Mouse (Mus musculus) telencephalon, adult 2 months (tissue): ENCODE results near the gene Dync2h1.
A peak's percentile ranks its signal among the peaks of the same experiment; 100 is the strongest.
"Not testable (repeated sequence)": the region's sequence is repeated elsewhere in the genome, so short reads cannot be mapped to it uniquely, and the experiment has no call there.

Experiments used
- DNase-seq: peaks from one replicate; pipeline ENCODE4 v3.0.0-alpha.2; 2011; ENCODE audit warnings: low read depth, low spot score

Gene Dync2h1

DNA sequence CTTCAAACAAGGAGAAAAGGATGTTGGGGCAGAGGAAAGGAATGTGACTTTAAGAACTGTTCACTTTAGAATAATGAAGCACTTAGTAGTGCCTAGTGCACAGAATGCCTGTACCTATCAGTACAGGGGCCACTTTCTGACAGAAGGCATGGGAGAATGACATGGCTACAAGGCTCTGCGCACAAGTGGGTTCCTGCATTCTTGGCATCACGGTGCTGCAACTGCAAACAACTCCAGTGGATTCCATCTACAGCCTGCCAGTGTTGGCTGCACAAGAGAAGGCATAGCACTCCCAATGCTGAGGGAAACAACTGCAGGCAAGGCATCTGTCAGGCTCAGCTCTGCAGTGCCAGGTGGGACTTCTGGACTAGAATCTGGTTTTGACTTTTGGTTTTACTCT lies 151.7 kb downstream of the Dync2h1 start:
- no peak for DNase-seq

- DNase-seq, result no peak
Measured at GRCm38 (mm10) chr9:7015600-7015999, 168.6 kb downstream of the Dync2h1 start.

DNA sequence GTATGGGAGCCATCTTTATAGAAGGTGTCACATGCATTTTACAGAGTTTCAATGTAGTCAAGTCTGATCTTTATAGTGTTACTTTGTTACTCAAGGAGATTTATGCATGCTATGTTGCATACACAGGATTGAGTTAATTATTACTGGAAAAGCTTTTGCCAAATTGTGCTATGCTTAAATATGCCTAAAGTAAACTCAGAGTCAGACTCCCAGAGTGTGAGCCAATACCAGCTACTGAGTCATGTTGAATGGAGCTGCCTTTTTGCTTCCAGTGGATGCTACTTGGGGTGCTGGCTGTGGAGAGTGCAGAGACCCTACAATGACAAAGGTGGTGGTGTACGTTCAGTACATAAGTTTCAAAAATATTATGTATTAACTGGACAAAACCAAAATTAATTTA lies 169.5 kb downstream of the Dync2h1 start:
- no peak for DNase-seq

DNA sequence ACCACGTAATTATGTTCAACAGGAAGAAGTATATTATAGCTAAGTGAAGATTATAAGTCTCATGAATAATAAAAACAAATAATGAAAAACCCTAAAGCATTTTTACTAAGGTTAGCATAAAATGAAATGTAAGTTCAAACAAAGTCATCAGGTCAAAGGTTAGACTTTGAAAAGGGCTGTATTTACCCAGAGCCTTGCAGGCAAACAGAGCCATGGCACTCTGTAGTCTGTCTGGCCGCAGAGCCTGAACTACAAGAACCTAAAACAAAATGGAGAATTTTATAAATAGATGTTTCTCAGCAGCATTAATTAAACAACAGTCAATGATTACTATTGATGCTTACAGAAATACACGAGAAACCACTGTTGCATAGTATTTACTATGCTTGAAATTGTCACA lies 174.5 kb downstream of the Dync2h1 start:
- DNase-seq, result no peak

DNA sequence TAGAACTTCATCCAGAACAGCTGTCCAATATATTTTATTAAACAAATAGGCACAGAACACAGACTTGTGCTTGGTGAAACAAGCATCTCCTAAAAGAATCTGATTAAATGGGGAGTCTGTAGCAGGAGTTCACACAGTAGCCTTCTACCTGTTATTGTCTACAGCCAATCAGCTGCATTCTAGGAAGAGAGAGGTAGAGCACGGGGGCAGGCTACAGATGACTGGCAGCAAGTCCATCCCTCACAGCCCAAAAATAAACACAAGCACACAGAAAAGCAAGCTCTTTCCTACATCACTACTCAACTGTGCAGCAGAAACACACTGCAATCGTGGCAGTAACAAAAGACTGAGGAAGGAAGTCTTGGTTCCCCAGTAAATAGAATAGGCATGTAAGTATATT lies 189.4 kb downstream of the Dync2h1 start:
- DNase-seq, result no peak

GRCm38 (mm10) chr9:6994275-6994674 lies 190.0 kb downstream of the Dync2h1 start:
- no peak for DNase-seq

DNA sequence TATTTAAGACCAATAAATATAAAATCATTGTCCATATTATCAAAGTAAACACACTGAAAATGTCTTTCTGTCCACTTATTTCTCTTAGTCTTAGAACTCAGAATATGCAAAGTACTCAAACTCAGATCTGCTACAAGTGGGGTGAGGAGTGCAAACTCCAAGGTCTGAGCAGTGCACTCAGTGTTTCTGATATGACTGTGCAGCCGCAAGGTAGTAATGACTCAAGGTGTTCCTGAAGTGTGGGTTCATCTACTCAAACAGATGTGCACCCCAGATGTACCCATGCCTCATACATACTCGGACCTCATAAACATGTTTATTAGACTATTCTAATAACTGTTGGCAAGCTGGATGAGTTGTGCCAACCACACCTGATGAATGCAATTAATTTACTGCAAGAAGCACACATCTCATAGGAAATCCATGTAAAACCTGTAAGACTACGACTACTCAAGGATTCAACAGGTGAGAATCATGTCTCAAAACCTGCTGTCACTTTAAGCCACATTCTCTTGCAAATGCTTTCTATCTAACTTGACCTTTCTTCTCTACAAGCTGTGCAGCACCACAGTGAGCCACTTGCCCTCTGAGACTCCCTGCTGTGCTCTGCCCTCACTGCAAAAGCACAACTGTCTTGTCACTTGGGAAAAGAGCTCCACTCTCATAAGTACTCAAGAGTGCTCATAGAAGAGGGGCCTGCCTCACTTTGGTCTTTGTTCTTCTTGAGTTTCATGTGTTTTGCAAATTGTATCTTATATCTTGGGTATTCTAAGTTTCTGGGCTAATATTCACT lies 195.2 kb downstream of the Dync2h1 start:
- DNase-seq, result no peak

GRCm38 (mm10) chr9:6986161-6986560 lies 198.1 kb downstream of the Dync2h1 start:
- no peak for DNase-seq

DNA sequence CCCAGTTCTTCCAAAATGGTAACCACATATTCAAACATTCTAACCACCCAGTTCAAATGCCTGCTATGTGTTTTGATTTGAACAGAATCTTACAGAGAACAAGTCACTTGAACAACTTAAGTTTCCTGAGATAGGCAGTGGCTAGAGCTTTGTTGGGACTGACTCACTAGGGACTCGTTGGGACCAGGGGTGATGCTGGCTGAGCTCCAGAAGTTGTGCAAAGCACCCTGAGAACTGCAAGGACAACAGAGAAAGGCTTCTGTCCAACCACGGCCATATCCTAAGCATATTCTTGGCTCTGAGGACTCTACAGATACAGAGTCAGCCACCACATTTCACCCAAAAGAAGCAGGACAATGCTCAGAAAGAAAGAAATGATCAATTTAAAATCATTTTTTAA lies 215.1 kb downstream of the Dync2h1 start:
- no peak for DNase-seq

GRCm38 (mm10) chr9:6965006-6965405 lies 219.2 kb downstream of the Dync2h1 start:
- no peak for DNase-seq

GRCm38 (mm10) chr9:6958311-6958710 lies 225.9 kb downstream of the Dync2h1 start:
- DNase-seq, result no peak

DNA sequence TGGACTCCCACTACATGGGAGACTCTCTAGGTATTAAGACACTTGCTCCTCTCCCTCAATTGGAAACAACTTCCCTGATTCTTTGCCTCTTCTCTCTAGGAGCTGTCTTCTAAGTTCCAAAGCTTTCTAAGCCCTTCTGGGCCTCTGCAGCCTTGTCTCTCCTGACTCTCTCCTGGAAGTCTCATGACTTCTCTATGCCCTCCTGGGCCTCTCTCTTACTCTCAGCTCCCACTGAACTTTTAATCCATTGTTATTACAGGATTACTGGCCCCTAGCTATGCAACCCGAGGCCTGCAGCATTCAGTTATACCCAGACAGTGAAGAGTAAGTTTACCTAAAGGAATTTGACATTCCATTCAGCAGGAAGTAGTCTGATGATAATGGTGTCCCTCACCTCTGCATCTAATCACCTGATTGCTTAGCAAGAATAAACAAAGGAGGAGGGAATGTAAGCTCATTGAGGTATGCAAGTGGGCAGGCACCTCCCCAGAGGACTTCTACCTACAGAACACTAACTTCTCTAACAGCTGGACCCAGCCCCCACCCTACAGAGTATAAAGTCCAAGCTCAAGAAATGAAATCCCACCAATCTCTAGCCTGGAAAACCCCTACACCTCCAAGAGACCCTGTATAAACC lies 256.7 kb downstream of the Dync2h1 start:
- no peak for DNase-seq

GRCm38 (mm10) chr9:6913471-6913870 lies 270.8 kb downstream of the Dync2h1 start:
- DNase-seq, result no peak

GRCm38 (mm10) chr9:6910537-6910936 lies 273.7 kb downstream of the Dync2h1 start:
- not testable (repeated sequence) for DNase-seq

- DNase-seq, result peak; percentile 15
Measured at GRCm38 (mm10) chr9:6901620-6902019, 282.6 kb downstream of the Dync2h1 start.

- no peak for DNase-seq
Measured at GRCm38 (mm10) chr9:6891331-6891730, 292.9 kb downstream of the Dync2h1 start.

GRCm38 (mm10) chr9:6881187-6881984 lies 302.9 kb downstream of the Dync2h1 start:
- no peak for DNase-seq
